ENCODE assay signal across 20 mouse cellular contexts in the genomic region with DNA sequence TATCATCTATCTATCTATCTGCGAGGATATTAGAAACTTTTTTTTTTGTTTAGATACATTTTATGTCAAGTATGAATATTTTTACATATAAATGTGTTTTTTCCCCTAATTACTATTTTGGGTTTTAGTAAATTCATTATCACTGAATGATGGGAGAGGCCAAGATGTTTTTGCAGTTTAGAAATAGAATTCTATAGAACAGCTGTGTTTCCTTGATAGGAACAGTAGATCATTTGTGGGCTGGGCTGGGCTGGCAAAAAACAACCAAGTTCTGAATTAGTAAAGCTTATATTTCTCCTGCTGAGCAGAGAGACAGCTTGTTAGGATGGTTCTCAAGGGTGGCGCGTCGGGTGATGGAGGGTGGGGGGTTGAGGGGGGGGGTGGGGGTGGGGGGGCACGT.
"Had no signal": no experiment of that assay in that cellular context is flagged by ENCODE, and none has a peak within 500 bp of the region (broad histone marks: within the 10 kb centered on the region; RNA-seq: fewer than 3 reads in every experiment).

No protein-coding gene starts in this region.

- H3K27me3 ChIP-seq: midbrain, embryonic 12.5 days; neural tube, embryonic 13.5 days; neural tube, embryonic 15.5 days had no signal

- H3K9ac ChIP-seq: lung, embryonic 14.5 days; midbrain, embryonic 12.5 days; neural tube, embryonic 13.5 days; neural tube, embryonic 15.5 days had no signal

- H3K27ac ChIP-seq: midbrain, embryonic 10.5 days; midbrain, embryonic 12.5 days; neural tube, embryonic 13.5 days; neural tube, embryonic 15.5 days had no signal

- DNase-seq: lung, adult 18-20 months; lung, embryonic 14.5 days; lung, postnatal 10 days; lung, postnatal 4 days; midbrain, embryonic 14.5 days; retina, postnatal 1 day; right cerebral cortex, adult 18-20 months; right cerebral cortex, postnatal 25 days; right cerebral cortex, postnatal 4 days; spleen, adult 18-20 months; thymus, adult 18-20 months; thymus, postnatal 14 days; thymus, postnatal 36 days had no signal

- H3K4me1 ChIP-seq: midbrain, embryonic 10.5 days; midbrain, embryonic 12.5 days; neural tube, embryonic 13.5 days; neural tube, embryonic 15.5 days had no signal

- H3K4me3 ChIP-seq: megakaryocyte, embryonic 14.5 days; midbrain, embryonic 10.5 days; midbrain, embryonic 12.5 days; myocyte; neural tube, embryonic 13.5 days; neural tube, embryonic 15.5 days had no signal

- ATAC-seq: midbrain, embryonic 16.5 days had no signal

- H3K9me3 ChIP-seq: megakaryocyte, embryonic 14.5 days; midbrain, embryonic 10.5 days; midbrain, embryonic 12.5 days; neural tube, embryonic 13.5 days; neural tube, embryonic 15.5 days had no signal

- H3K36me3 ChIP-seq: midbrain, embryonic 10.5 days; midbrain, embryonic 12.5 days; neural tube, embryonic 13.5 days; neural tube, embryonic 15.5 days had no signal

- H3K4me2 ChIP-seq: lung, embryonic 14.5 days; midbrain, embryonic 12.5 days; neural tube, embryonic 13.5 days; neural tube, embryonic 15.5 days had no signal
